Mouse (Mus musculus): ENCODE measurements around the gene Ppp4r1.
A peak's percentile ranks its signal among the peaks of the same experiment; 100 is the strongest.

Gene Ppp4r1

GRCm38 (mm10) chr17:65780970-65781369 lies 1.4 kb upstream of the Ppp4r1 start:
- no peak overlapping the region for H3K4me3 ChIP-seq (replicated peaks; ENCODE audit: low read length)
- no peaks in the 10 kb centered on the region for H3K9me3 ChIP-seq (ENCODE audit: low read length)

GRCm38 (mm10) chr17:65783182-65784161 lies 1.1 kb downstream of the Ppp4r1 start:
- Histone ChIP-seq H3K4me1 (replicated peaks; ENCODE audit: low read depth, low read length) (peaks cover 75% of the 10 kb centered on the region), H3K27me3 (ENCODE audit: insufficient read depth, low read length) (no peaks in the 10 kb centered on the region), H3K36me3 (ENCODE audit: insufficient read depth, low read length) (peaks cover 30% of the 10 kb centered on the region), H3K9me3 (ENCODE audit: low read length) (no peaks in the 10 kb centered on the region), H3K4me3 (replicated peaks; ENCODE audit: low read length) (peak overlapping the region; percentile 89)
- TF ChIP-seq POU5F1 (IDR thresholded peaks at IDR 0.05; ENCODE audit: borderline replicate concordance, low read length) (no peak), NANOG (IDR thresholded peaks at IDR 0.05; ENCODE audit: borderline replicate concordance, low read length) (no peak), CTCF (conservative IDR thresholded peaks at IDR 0.05; ENCODE audit: low read length) (no peak)

More at GRCm38 (mm10) chr17:65780970-65781369, 1.4 kb upstream of the Ppp4r1 start:
- H3K4me1 ChIP-seq (replicated peaks; ENCODE audit: low read depth, low read length) = peaks cover 76% of the 10 kb centered on the region
- peaks cover 8% of the 10 kb centered on the region for H3K36me3 ChIP-seq (ENCODE audit: insufficient read depth, low read length)
- TF ChIP-seq POU5F1 (IDR thresholded peaks at IDR 0.05; ENCODE audit: borderline replicate concordance, low read length) (no peak), NANOG (IDR thresholded peaks at IDR 0.05; ENCODE audit: borderline replicate concordance, low read length) (no peak)
- H3K27me3 ChIP-seq (ENCODE audit: insufficient read depth, low read length) = no peaks in the 10 kb centered on the region

GRCm38 (mm10) chr17:65784610-65785140 lies 2.3 kb downstream of the Ppp4r1 start:
- H3K36me3 ChIP-seq (ENCODE audit: insufficient read depth, low read length) = peaks cover 33% of the 10 kb centered on the region
- H3K27me3 ChIP-seq (ENCODE audit: insufficient read depth, low read length) = no peaks in the 10 kb centered on the region
- H3K4me3 ChIP-seq (replicated peaks; ENCODE audit: low read length) = peak overlapping the region; percentile 89
- peaks cover 78% of the 10 kb centered on the region for H3K4me1 ChIP-seq (replicated peaks; ENCODE audit: low read depth, low read length)
- TF ChIP-seq NANOG (IDR thresholded peaks at IDR 0.05; ENCODE audit: borderline replicate concordance, low read length) (no peak), POU5F1 (IDR thresholded peaks at IDR 0.05; ENCODE audit: borderline replicate concordance, low read length) (no peak)
- no peaks in the 10 kb centered on the region for H3K9me3 ChIP-seq (ENCODE audit: low read length)

GRCm38 (mm10) chr17:65785707-65786106 lies 3.3 kb downstream of the Ppp4r1 start:
- Histone ChIP-seq H3K4me3 (replicated peaks; ENCODE audit: low read length) (no peak overlapping the region), H3K27me3 (ENCODE audit: insufficient read depth, low read length) (no peaks in the 10 kb centered on the region), H3K36me3 (ENCODE audit: insufficient read depth, low read length) (peaks cover 39% of the 10 kb centered on the region), H3K4me1 (replicated peaks; ENCODE audit: low read depth, low read length) (peaks cover 76% of the 10 kb centered on the region), H3K9me3 (ENCODE audit: low read length) (no peaks in the 10 kb centered on the region)
- no peak; the same call in 1 of the 2 replicates for TF ChIP-seq POU5F1 (IDR thresholded peaks at IDR 0.05; ENCODE audit: borderline replicate concordance, low read length)
- no peak for TF ChIP-seq NANOG (IDR thresholded peaks at IDR 0.05; ENCODE audit: borderline replicate concordance, low read length)
- TF ChIP-seq CTCF (conservative IDR thresholded peaks at IDR 0.05; ENCODE audit: low read length) = no peak

DNA sequence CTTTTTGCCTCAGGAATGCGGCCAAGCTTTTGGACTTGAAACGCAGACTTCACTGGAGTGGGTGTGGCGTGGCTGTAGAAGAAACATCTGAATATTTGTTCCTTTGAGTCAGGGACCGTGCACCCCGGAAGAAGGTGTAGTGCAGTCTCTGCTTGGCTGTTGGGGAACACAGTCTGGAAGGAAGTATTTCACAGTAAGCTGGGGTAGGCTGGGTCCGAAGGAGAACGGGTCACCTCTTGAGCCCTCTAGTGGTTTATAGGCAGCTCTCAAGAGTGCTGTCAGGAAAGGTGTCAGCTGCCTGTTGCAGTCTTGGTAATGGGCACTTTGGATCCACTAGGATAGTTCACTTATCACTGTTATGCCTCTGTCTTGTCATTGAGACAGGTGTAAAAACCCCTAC lies 3.9 kb downstream of the Ppp4r1 start:
- H3K9me3 ChIP-seq (ENCODE audit: low read length) = no peaks in the 10 kb centered on the region
- no peak for TF ChIP-seq NANOG (IDR thresholded peaks at IDR 0.05; ENCODE audit: borderline replicate concordance, low read length)
- peak; percentile 33 for TF ChIP-seq CTCF (conservative IDR thresholded peaks at IDR 0.05; ENCODE audit: low read length)
- no peaks in the 10 kb centered on the region for H3K27me3 ChIP-seq (ENCODE audit: insufficient read depth, low read length)
- peaks cover 75% of the 10 kb centered on the region for H3K4me1 ChIP-seq (replicated peaks; ENCODE audit: low read depth, low read length)
- H3K36me3 ChIP-seq (ENCODE audit: insufficient read depth, low read length) = peaks cover 39% of the 10 kb centered on the region
- H3K4me3 ChIP-seq (replicated peaks; ENCODE audit: low read length) = no peak overlapping the region

DNA sequence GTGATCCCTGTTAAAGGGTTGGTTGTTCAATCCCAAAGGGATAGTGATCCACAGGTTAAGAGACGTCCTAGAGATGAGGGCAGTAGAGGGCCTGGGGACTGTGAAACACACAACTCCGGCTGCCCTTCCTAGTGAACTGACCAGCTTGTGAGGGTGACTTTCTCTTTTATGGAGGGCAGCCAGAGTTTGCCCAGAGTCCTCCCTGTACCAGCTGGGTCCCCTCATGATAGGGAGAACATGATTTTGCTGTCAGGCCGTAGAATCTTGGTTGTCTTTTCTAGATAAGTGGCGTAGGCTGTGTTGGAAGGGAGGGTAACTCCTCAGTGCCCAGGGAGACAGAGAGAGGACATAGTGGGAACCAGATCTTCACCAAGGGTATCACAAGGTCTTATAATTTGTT lies 4.9 kb downstream of the Ppp4r1 start:
- no peaks in the 10 kb centered on the region for H3K27me3 ChIP-seq (ENCODE audit: insufficient read depth, low read length)
- peaks cover 46% of the 10 kb centered on the region for H3K36me3 ChIP-seq (ENCODE audit: insufficient read depth, low read length)
- H3K9me3 ChIP-seq (ENCODE audit: low read length) = no peaks in the 10 kb centered on the region
- TF ChIP-seq NANOG (IDR thresholded peaks at IDR 0.05; ENCODE audit: borderline replicate concordance, low read length) (no peak), CTCF (conservative IDR thresholded peaks at IDR 0.05; ENCODE audit: low read length) (no peak), POU5F1 (IDR thresholded peaks at IDR 0.05; ENCODE audit: borderline replicate concordance, low read length) (no peak)
- peaks cover 70% of the 10 kb centered on the region for H3K4me1 ChIP-seq (replicated peaks; ENCODE audit: low read depth, low read length)
- no peak overlapping the region for H3K4me3 ChIP-seq (replicated peaks; ENCODE audit: low read length)

DNA sequence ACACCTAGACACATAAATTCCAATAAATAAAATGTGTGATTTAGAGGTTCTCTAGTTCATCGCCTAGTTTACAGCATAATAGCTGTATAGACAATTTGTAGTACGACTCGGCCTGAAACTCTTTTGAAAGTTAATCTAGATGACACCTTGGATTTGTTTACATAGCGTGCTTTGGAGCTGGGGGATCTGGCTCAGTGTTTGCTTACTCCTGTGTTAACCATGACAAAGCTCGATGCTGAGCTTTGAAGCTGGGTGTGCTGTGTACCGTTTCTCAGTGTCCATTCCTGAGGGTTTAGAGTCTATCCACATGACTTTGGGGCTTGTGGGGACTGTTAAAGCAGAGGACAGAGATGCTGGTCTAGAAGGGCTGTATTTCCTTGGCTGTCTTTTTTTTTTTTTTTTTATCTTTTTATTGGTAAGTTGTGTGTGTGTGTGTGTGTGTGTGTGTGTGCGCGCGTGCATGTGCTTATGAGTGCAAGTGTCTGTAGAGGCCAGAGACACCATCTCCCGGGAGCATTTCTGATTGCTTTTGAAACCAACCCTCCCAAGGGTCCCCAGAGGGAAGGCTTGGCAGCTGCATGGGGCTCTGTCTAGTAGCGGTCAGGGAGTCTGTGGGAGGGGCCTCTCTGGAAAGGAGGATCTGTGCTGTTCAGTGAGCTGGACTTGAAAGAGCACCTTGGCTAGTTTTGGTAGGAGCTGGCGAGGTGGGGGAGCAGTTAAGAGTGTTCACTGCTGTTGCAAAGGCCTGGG lies 6.3 kb downstream of the Ppp4r1 start:
- TF ChIP-seq POU5F1 (IDR thresholded peaks at IDR 0.05; ENCODE audit: borderline replicate concordance, low read length) = no peak
- no peak for TF ChIP-seq CTCF (conservative IDR thresholded peaks at IDR 0.05; ENCODE audit: low read length)
- TF ChIP-seq NANOG (IDR thresholded peaks at IDR 0.05; ENCODE audit: borderline replicate concordance, low read length) = no peak
- H3K4me1 ChIP-seq (replicated peaks; ENCODE audit: low read depth, low read length) = peaks cover 76% of the 10 kb centered on the region
- H3K36me3 ChIP-seq (ENCODE audit: insufficient read depth, low read length) = peaks cover 46% of the 10 kb centered on the region
- H3K4me3 ChIP-seq (replicated peaks; ENCODE audit: low read length) = no peak overlapping the region
- no peaks in the 10 kb centered on the region for H3K27me3 ChIP-seq (ENCODE audit: insufficient read depth, low read length)
- H3K9me3 ChIP-seq (ENCODE audit: low read length) = no peaks in the 10 kb centered on the region

DNA sequence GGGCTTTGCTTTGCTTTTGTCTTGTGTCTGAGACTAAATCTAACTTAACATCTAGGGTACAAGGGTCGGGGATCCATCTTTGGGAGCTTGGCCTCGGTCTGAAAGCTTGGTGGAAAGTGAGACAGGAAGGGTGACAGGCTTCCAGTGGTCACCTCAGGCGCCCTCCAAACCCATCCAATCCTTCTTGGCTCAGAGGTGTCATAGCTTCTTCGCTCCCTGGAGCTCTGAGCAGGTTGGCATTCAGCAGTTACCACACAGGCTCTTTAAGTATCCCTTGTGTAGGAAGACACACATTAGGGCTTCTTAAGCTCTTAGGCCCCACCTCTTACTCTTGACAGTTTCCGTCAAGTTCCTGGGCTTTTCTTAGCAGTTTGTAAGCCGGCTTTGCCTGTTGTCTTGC lies 7.2 kb downstream of the Ppp4r1 start:
- Histone ChIP-seq H3K36me3 (ENCODE audit: insufficient read depth, low read length) (peaks cover 48% of the 10 kb centered on the region), H3K4me3 (replicated peaks; ENCODE audit: low read length) (no peak overlapping the region), H3K9me3 (ENCODE audit: low read length) (no peaks in the 10 kb centered on the region), H3K27me3 (ENCODE audit: insufficient read depth, low read length) (no peaks in the 10 kb centered on the region), H3K4me1 (replicated peaks; ENCODE audit: low read depth, low read length) (peaks cover 76% of the 10 kb centered on the region)
- no peak for TF ChIP-seq NANOG (IDR thresholded peaks at IDR 0.05; ENCODE audit: borderline replicate concordance, low read length)
